Mouse (Mus musculus) adrenal gland, postnatal 25 days (tissue): ENCODE results near the gene Defb25. TPM values are rescaled to one million over a fixed set of nuclear protein-coding genes. Genes with fewer than 3 reads are reported as not detected.

Source experiments
- total RNA-seq: library from RNA; stranded (reverse); gene quantifications from 2 replicates; pipeline ENCODE4 v1.2.3, GENCODE M21; 2021

Defb25 gene
- total RNA-seq, 1 experiment from 2014 or later = 2.5 TPM

Other genes with a start within 250 kb of the Defb25 start
- 2.1 and 3.2 TPM in 2 replicates for gene Nrsn2, start 246.4 kb downstream of the Defb25 start, total RNA-seq
- 17.0 and 22.8 TPM in 2 replicates for gene Sox12, start 225.0 kb downstream of the Defb25 start, total RNA-seq
- gene Zcchc3, start 208.0 kb downstream of the Defb25 start, total RNA-seq = 7.6 and 8.3 TPM in 2 replicates
- gene 6820408C15Rik, start 207.5 kb downstream of the Defb25 start, total RNA-seq = not detected in 2 replicates
- not detected in 2 replicates for gene Defb23, start 158.4 kb downstream of the Defb25 start, total RNA-seq
- not detected in 2 replicates for gene Defb20, start 146.0 kb downstream of the Defb25 start, total RNA-seq
- gene Defb22, start 132.9 kb downstream of the Defb25 start, total RNA-seq = not detected in 2 replicates
- not detected in 2 replicates for gene Defb26, start 111.4 kb downstream of the Defb25 start, total RNA-seq
- gene Defb28, start 104.8 kb downstream of the Defb25 start, total RNA-seq = not detected in 2 replicates
- gene Defb29, start 83.0 kb downstream of the Defb25 start, total RNA-seq = not detected in 2 replicates
- not detected in 2 replicates for gene Gm17416, start 53.7 kb downstream of the Defb25 start, total RNA-seq
- gene Defb21, start 50.3 kb downstream of the Defb25 start, total RNA-seq = not detected in 2 replicates
- 0.97 TPM in 1 of 2 replicates, not detected in the other for gene Defb19, start 42.7 kb downstream of the Defb25 start, total RNA-seq
- gene Defb45, start 23.7 kb downstream of the Defb25 start, total RNA-seq = not detected in 2 replicates
- 1.0 TPM in 1 of 2 replicates, not detected in the other for gene Defb36, start 18.7 kb downstream of the Defb25 start, total RNA-seq
- 8.1 and 9.0 TPM in 2 replicates for gene Rem1, start 3.9 kb upstream of the Defb25 start, total RNA-seq
- gene H13, start 46.4 kb upstream of the Defb25 start, total RNA-seq = 149 and 153 TPM in 2 replicates
- 34.2 and 37.9 TPM in 2 replicates for gene Mcts2, start 64.0 kb upstream of the Defb25 start, total RNA-seq
- 73.3 and 81.1 TPM in 2 replicates for gene Id1, start 113.2 kb upstream of the Defb25 start, total RNA-seq
- gene Cox4i2, start 131.1 kb upstream of the Defb25 start, total RNA-seq = 4.2 and 4.3 TPM in 2 replicates
- gene Bcl2l1, start 208.7 kb upstream of the Defb25 start, total RNA-seq = 48.9 and 61.8 TPM in 2 replicates
- 9.6 and 13.5 TPM in 2 replicates for gene Tpx2, start 224.9 kb upstream of the Defb25 start, total RNA-seq